Mouse (Mus musculus) G1E (cell line): ENCODE data around the gene Tmem30b. TPM values are rescaled to one million over a fixed set of nuclear protein-coding genes. Genes with fewer than 3 reads are reported as not detected.
"Not testable (repeated sequence)": the region's sequence is repeated elsewhere in the genome, so short reads cannot be mapped to it uniquely, and the experiment has no call there.

Experiments used
- ATAC-seq: 2 replicates; pipeline ENCODE4 v1.8.0; 2016; ENCODE audit warnings: mild to moderate bottlenecking; ENCODE audit not compliant: insufficient number of reproducible peaks, poor library complexity, low FRiP score, severe bottlenecking; ENCODE audit errors: extremely low read depth
- DNase-seq: peaks from one replicate; pipeline ENCODE4 v3.0.0; 2012; ENCODE audit warnings: low spot score
- H3K27me3 ChIP-seq: 2 replicates; pipeline ENCODE4 v1.6.1; 2012; ENCODE audit warnings: mild to moderate bottlenecking, low read length, inconsistent platforms; ENCODE audit not compliant: insufficient read depth
- H3K36me3 ChIP-seq: replicated peaks from 2 replicates; pipeline ENCODE3; 2012; ENCODE audit warnings: mild to moderate bottlenecking, inconsistent platforms
- H3K4me1 ChIP-seq: 2 replicates; pipeline ENCODE4 v1.6.1; 2012; ENCODE audit warnings: low read depth, low read length, inconsistent platforms, mixed read lengths; ENCODE audit not compliant: insufficient read depth
- H3K4me3 ChIP-seq: 2 replicates; pipeline ENCODE4 v1.5.1; 2012; ENCODE audit warnings: low read depth, mild to moderate bottlenecking, inconsistent platforms, low read length, moderate library complexity, mixed read lengths
- H3K9me3 ChIP-seq: replicated peaks from 2 replicates; pipeline ENCODE4 v1.6.1; 2012; ENCODE audit warnings: inconsistent platforms
- CTCF ChIP-seq: IDR thresholded peaks from 2 replicates; pipeline ENCODE4 v1.5.1; 2012; ENCODE audit warnings: low read depth, low read length, inconsistent platforms, mixed read lengths
- GATA1 ChIP-seq: IDR thresholded peaks from 2 replicates; pipeline ENCODE4 v1.6.1; 2012; ENCODE audit warnings: borderline replicate concordance, low read length, inconsistent platforms, mixed read lengths
- GATA2 ChIP-seq: IDR thresholded peaks from 2 replicates; pipeline ENCODE4 v1.6.1; 2012; ENCODE audit warnings: low read depth, low read length, inconsistent platforms, borderline replicate concordance
- POLR2AphosphoS5 ChIP-seq: IDR thresholded peaks from 2 replicates; pipeline ENCODE4 v1.6.1; 2012; ENCODE audit warnings: low read depth, low read length, inconsistent platforms; ENCODE audit not compliant: insufficient replicate concordance
- TAL1 ChIP-seq: conservative IDR thresholded peaks from 2 replicates; pipeline ENCODE4 v1.6.1; 2012; ENCODE audit warnings: low read depth, low read length, inconsistent platforms, mixed read lengths
- polyA plus RNA-seq: library from polyadenylated mRNA; stranded (reverse); fragments of >175 nt; gene quantifications from 2 replicates; pipeline ENCODE4 v1.2.3, GENCODE M21; 2012
- total RNA-seq, 2 experiments: library from RNA; stranded (forward) in 1 of 2; stranded (reverse) in 1 of 2; fragments of 200-1000 nt in 1 of 2; fragments of >200 nt in 1 of 2; fragmentation: Nextera tagmentation in 1 of 2; gene quantifications; 2 replicates each; pipeline ENCODE4 v1.2.3; 2014 to 2017

The Tmem30b gene
- total and polyA plus RNA-seq, 3 experiments, result 0.22 TPM; not detected in 2

DNA sequence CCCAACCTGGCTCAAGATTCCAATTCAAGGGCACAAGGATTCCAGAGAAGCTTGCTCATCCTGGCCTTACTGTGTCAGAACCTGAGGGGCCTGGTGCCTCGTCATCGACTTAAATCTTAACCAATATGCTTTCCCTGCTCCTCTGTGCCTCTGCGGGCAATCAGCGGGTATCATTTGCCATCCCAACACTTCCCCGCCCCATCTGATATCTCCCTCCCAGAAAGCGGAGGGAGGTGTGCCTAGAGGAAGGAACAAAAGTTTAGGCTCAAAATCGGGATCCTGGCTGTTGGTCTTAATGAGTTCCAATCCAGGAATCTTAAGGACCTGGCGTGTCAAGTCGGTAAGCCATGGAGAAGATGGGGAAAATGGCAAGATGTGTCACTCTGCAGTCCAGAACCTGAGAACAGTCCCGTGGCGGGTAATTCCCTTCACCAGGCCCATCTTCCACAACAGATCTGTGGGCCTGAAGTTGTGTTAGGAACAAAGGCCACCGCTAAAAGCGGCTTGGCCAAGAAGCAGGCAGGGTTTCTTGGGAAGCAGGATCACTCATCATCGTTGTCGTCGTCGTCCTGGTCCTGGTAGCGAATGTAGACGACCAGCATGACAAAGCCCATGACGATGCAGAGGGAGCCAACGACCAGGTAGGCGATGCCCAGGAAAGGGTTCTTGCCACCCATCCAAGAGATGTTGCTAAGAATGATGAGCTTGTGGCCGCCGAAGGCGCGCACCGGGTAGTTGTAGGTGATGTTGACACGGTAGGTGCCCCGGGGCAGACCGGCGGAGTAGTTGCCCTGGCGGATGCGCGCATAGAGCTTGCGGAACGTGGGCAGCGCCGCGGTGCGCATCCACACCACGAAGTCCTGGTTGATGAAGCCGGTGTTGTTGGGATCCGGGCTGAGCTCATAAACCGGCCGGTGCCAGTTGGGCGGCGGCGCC is 1.2 kb downstream of the Tmem30b start:
- H3K36me3 ChIP-seq, result no peaks in the 10 kb centered on the region
- no peaks in the 10 kb centered on the region; the same call in 1 of the 2 replicates for H3K27me3 ChIP-seq
- DNase-seq (no peak), ATAC-seq (no peak)
- H3K9me3 ChIP-seq, result peaks cover 24% of the 10 kb centered on the region
- no peaks in the 10 kb centered on the region for H3K4me1 ChIP-seq
- H3K4me3 ChIP-seq, result peak overlapping the region; percentile 34; the same call in 1 of the 2 replicates
- no peak for TF ChIP-seq GATA2
- TF ChIP-seq TAL1, result no peak
- no peak for TF ChIP-seq POLR2AphosphoS5
- no peak for TF ChIP-seq GATA1
- TF ChIP-seq CTCF, result no peak

DNA sequence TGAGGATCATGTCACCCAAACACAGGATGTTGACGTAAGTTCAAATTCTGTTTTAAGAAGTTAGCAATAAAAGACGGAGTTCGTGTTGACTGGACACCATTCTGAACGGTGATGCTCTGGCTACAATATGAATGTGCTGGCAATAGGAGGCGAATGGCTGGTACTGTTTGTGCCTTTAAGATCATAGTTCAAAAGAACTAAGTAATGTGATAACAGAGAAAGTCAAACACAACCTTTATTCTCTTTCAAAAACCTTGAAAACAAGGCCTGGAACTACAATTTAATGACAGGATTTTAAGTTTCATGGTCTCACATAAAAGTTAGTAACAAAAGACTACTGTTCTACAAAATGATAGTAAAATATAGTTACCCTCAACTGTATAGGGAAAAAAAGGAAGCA is 3.0 kb downstream of the Tmem30b start:
- Histone ChIP-seq H3K9me3 (peaks cover 27% of the 10 kb centered on the region), H3K4me1 (no peaks in the 10 kb centered on the region), H3K27me3 (no peaks in the 10 kb centered on the region; the same call in none of the 2 replicates), H3K36me3 (no peaks in the 10 kb centered on the region), H3K4me3 (no peak overlapping the region)
- no peak for DNase-seq
- TF ChIP-seq POLR2AphosphoS5 (no peak), GATA1 (no peak)
- no peak for ATAC-seq

DNA sequence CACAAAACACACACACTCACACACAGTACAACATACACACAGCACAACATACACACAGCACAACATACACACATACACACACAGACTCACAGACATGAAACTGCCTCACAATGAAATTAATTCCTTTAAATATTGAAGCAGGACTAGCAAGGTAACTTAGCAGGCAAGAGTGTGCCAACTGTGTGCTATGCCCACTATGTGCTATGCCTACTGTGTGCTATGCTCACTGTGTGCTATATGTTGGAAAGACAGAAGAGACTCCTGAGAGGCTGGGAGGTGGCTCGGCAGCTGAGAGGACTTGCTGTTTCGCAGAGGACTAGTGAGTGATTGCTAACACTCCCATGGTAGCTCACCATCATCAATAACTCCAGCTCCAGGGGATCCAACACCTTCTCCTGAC is 5.8 kb downstream of the Tmem30b start:
- H3K9me3 ChIP-seq, result peaks cover 15% of the 10 kb centered on the region
- H3K4me1 ChIP-seq, result no peaks in the 10 kb centered on the region
- DNase-seq (no peak), ATAC-seq (no peak)
- no peaks in the 10 kb centered on the region for H3K36me3 ChIP-seq
- H3K27me3 ChIP-seq, result no peaks in the 10 kb centered on the region; the same call in none of the 2 replicates
- peak overlapping the region; percentile 34; the same call in 1 of the 2 replicates for H3K4me3 ChIP-seq
- TF ChIP-seq POLR2AphosphoS5 (no peak), GATA2 (no peak), TAL1 (no peak), CTCF (no peak), GATA1 (no peak)

DNA sequence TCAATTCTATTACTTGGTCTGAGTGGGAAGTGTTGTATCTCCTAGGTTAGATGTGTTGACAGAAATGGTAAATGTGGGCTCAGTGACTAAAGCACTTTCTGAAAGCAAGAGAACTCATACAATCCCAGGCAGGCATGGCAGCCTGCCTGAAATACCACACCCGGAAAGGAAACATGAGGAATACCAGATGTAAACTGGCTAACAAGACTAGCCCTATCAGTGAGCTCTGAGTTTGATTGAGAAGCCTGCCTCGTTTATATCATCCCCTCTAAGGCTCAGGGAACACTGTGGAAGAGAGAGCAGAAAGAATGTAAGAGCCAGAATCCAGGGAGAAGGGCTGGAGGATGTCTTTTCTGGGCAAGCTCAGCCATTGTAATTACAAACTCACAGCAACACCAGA is 7.0 kb downstream of the Tmem30b start:
- ATAC-seq (no peak), DNase-seq (no peak)
- Histone ChIP-seq H3K36me3 (no peaks in the 10 kb centered on the region), H3K4me3 (no peak overlapping the region), H3K9me3 (peaks cover 8% of the 10 kb centered on the region), H3K4me1 (no peaks in the 10 kb centered on the region), H3K27me3 (no peaks in the 10 kb centered on the region; the same call in 1 of the 2 replicates)
- TF ChIP-seq GATA1, result no peak
- TF ChIP-seq TAL1, result no peak
- TF ChIP-seq POLR2AphosphoS5, result no peak
- no peak for TF ChIP-seq GATA2
- TF ChIP-seq CTCF, result no peak

DNA sequence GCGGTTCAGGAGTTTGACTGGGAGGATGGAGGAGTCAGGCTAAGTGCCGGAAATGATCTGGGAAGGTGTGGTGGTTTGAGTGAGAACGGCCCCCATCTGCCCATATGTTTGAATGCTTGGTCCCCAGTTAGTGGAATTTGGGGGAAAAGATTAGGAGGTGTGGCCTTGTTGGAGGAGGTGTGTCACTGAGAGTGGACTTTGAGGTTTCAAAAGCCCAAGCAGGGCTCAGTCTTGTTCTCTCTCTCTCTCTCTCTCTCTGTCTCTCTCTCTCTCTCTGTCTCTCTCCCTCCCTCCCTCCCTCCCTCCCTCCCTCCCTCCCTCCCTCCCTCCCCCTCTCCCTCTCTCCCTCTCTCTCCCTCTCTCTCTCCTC is 8.1 kb downstream of the Tmem30b start:
- not testable (repeated sequence) for H3K9me3 ChIP-seq, DNase-seq, ATAC-seq, H3K4me3 ChIP-seq, H3K27me3 ChIP-seq, H3K36me3 ChIP-seq, H3K4me1 ChIP-seq

DNA sequence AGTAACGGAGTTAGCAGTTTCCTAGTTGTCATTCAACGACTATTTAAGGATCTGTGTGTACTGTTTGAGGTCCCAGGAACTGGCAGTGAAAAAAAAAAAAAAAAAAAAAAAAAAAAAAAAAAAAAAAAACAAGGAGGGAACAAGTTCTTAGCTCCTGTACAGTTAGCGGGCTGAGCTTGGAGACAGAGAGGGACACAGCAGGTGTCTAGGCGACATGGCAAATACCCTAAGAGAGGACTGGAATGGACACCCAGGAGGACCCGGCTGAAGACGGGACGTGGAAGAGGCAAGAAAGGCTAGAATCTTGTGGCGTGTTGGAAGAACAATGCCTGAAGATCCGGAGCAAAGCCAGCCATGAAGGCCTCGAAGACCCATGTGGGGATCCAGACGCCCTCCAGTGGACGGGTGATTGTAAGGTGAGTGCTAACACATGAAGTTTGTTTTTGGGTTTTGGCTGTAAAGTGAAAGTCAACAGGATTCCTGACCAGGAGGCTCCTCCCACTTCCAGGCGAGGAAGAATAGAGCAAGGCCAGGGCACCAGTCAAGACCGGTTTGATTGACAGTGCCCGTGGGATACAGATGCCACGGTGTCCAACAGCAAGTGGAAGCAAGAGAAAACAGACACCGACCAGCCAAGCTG is 8.6 kb downstream of the Tmem30b start:
- H3K9me3 ChIP-seq, result peaks cover 8% of the 10 kb centered on the region
- no peaks in the 10 kb centered on the region for H3K4me1 ChIP-seq
- ATAC-seq (no peak), DNase-seq (no peak)
- TF ChIP-seq GATA2, result no peak
- TF ChIP-seq CTCF, result no peak
- no peak for TF ChIP-seq TAL1
- no peak for TF ChIP-seq POLR2AphosphoS5
- no peak for TF ChIP-seq GATA1
- H3K36me3 ChIP-seq, result no peaks in the 10 kb centered on the region
- H3K4me3 ChIP-seq, result no peak overlapping the region
- no peaks in the 10 kb centered on the region; the same call in 1 of the 2 replicates for H3K27me3 ChIP-seq
